Mouse (Mus musculus) embryo, embryonic 10 days (tissue): Measurements from ENCODE around the gene Fzd1.

Source experiments
- DNase-seq: peaks from one replicate; pipeline ENCODE4 v3.0.0-alpha.2; 2015; ENCODE audit warnings: low spot score

Fzd1 gene

DNA sequence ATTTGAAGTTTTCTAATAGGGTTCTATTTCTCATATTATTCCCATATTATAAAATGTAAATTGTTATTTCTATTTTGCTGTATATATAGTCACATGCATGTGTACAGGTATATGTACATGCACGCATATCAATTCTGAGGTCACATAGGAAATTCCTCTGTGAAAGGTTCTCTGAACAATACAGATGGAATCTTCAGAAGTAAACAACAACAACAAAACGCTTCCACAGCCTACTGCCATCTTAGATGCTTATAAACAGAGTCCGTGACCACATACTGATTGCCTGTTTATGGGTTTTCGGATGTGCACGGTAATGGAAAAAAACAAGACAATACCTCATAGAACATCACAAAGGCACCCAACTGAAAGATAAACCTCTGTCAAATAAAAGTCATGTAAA, 4.7 kb downstream of the Fzd1 start:
- no peak for DNase-seq

DNA sequence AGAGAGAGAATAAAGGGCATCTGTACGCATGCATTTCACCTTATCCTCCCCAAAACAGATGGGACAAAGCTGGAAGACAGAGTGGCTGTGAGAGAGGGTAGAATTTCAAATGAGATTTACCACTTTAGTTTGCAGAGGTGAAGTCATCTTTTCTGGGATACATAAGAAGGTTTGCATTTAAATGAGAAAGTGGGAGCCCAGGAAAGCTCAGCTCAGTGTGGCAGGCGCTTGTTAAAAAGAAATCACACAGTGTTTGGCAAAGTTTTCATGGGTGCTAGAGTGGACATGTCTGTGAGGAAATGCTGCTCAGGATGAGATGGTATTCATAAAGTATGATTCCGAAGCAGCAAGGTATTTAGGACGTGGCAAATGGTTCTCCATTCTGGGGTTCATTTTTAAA, 15.1 kb downstream of the Fzd1 start:
- no peak for DNase-seq

DNA sequence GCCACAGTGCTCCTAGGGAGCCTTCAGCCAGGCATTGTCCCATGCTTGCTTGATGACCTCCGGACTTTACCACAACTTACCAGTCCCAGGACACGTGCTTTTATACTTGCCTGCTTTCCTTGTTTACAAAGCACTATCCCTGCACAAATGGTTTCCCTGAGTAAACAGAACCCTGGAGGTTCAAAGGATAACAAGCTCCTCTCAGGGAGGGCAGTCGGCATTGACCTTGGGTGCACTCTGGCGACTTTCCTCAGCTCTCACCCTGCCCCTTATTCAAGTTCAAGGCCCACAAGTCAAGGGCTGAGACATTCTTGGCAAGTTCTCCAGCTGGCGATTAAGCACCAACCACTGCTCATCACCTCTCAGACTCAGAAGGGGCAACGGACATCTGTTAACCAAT, 20.8 kb downstream of the Fzd1 start:
- peak; percentile 20 for DNase-seq

DNA sequence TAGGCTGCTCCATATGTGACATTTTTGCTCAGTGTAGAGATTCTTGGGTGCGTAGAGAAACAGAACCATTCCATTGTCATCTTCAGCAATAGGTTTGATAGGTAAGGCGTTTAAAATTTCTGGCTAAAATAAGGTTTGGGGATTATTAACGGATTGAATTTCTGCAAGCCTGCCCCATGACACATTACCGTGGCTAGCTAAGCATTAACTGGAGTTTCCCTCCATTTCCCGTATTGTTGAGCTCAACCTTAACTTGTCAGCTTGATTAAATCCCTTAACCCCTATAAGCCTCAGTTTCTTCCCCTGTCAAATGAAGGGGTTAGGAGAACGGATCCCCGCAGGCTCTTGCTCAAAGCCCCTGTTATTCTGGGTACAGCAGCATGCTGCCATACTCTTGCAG, 22.4 kb downstream of the Fzd1 start:
- no peak for DNase-seq

DNA sequence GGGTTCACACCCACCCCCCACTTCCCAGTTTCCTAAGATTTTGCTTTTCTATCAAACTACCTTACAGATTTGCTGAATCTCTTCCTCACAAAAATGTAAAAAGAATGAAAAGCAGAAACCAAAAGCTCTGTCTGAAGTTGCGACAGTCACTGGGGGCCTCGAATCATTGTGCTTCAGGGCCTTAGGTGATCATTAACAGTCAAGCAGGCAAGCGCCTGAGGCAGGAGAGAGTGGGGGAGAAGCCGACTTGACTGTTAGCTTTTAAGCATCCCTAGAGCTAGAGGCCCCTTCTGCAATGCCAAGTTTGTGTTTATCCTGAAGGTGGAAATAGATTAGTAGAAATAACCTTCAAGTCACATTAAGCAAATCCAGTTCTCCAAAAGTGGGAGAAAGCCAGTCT, 24.6 kb downstream of the Fzd1 start:
- no peak for DNase-seq

DNA sequence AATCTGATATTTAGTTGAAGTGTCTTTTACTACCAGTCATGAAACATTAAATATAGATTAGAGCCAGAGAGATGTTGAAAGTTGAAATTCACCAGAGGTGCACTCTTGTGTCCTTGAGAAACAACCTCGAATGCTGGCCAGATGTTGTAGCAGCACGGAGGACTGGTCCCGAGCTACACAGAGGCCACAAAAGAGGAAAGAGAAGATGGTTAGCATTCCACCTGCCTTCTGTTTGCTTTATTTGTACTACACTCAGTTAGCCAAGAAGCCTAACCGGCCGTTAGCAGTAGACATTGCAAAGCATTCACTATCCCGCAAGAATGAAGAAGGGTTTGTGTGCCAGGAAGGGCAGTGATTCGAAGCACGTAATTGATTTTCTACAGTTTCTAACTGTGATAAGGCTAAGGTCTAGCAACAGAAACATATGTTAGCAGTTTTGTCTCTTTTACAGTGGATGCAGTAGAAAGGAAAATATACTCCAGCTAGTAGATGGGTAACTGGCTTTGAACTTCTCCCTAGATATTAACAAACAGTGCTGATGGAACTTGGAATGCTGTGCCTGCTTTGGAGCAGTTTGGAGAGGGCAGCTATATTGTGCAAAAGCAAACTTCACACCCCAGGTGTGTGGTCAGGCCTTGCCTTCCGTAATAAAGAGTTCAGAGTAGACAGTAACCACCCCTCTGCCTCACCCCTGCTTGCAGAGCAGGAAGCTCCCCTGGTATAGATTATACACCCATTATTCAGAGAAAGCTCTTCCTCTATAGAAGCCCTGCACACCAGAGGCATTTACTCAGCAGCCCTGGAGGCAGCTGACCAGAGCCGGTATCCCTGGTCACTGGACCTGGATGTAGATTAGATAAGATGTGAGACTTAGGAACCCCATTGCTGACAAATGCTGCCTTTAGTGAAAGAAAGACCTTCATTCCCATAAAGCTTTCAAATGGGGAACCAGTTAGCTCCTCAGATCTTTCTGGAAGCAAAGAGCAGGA, 25.3 kb downstream of the Fzd1 start:
- no peak for DNase-seq

DNA sequence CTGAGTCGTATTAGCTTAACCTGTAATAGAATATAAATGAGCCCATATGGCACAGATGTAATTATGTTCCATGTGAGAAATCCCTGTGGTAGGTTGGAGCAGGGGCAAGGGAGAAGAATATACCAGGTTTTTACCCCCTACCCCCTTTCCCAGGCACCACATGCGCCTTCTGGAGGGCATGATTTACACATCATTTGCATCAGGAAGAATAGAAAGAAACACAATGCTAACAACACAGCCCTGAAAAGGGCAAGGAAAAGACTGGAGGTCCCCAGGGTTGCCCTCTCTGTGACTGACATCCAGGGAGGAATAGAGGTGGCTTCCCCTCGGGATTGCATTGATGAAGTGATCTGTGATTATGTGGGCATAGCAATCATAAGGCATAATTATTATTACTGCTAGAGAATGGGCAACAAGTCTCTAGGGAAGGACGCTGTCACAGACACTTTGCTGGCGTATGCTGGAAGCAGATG, 26.1 kb downstream of the Fzd1 start:
- no peak for DNase-seq

DNA sequence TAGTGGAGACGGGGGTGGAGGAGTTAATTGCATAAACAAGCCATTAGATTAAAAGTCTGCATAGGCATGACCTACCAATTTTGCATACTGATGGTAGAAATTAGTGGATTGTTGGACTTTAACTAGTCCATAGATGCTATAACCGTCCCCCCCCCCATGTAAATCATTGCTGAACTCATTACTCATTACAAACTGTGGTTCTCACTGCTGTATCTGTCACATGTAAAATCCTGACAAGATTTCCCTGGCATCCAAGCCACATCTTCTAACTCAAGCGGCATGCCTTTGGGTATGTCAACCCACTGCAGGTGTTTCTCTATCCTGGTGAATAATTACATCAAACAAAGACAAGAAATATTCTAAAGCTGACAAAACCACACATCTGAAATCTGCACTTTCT, 26.8 kb downstream of the Fzd1 start:
- DNase-seq, result no peak
